Mouse (Mus musculus) testis, adult 2 months (tissue): ENCODE data around the gene Abracl.

Experiments
- CTCF ChIP-seq: fragments of 200-500 bp; IDR thresholded peaks from 2 replicates; pipeline ENCODE4 v1.5.1; 2012; ENCODE audit warnings: low read depth, mild to moderate bottlenecking, inconsistent platforms, low read length, moderate library complexity; ENCODE audit not compliant: control insufficient read depth, insufficient read depth, insufficient replicate concordance
- POLR2A ChIP-seq: fragments of 200-500 bp; IDR thresholded peaks from 2 replicates; pipeline ENCODE4 v1.6.1; 2012; ENCODE audit warnings: low read depth, mild to moderate bottlenecking, inconsistent platforms, low read length, moderate library complexity; ENCODE audit not compliant: control insufficient read depth

DNA sequence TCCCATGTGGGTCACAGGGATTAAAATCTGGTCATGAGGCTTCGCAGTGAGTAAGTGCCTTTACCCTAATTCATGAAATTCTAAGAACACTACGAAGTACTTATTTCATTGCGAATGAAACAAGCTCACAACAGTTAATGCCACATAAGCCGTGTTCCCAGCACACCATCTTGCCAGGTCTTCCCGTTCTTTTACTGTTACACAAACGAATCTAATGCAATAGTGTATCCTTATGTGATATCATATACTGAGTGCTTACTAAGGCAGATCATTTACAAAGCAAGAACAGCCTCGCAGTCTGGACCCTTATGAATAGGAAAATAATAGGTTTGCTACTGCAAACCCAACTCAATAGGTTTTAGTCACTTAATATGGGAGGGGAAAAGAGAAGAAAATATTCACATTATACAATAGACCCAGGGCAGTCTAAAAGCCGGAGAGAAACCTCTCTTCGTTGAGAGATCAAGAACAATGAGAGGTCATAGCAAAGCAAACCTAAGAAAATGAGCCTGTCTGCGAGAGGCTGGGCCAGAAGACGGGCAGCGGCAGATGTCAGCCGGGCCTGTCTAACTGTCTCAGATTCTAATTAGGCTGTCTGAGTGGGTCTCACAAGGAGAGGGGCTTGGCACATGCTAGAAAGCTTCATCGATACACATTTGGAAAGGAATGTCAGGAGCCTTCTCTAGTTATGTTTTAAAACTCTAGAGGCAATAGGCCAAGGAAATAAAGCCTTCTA, 1.3 kb downstream of the Abracl start:
- TF ChIP-seq CTCF (no peak), POLR2A (no peak)
